Mouse (Mus musculus) heart, postnatal 4 days (tissue): ENCODE results near the gene Zfp52. TPM values are rescaled to one million over a fixed set of nuclear protein-coding genes. Genes with fewer than 3 reads are reported as not detected.
A peak's percentile ranks its signal among the peaks of the same experiment; 100 is the strongest.

Experiments used
- DNase-seq: peaks from one replicate; pipeline ENCODE4 v3.0.0; 2021
- total RNA-seq, 2 experiments: library from RNA; stranded (reverse); gene quantifications; 2 replicates each; pipeline ENCODE4 v1.2.3; 2021

The Zfp52 gene
- 1 to 10 TPM; 6.7 to 7.6 TPM for total RNA-seq

DNA sequence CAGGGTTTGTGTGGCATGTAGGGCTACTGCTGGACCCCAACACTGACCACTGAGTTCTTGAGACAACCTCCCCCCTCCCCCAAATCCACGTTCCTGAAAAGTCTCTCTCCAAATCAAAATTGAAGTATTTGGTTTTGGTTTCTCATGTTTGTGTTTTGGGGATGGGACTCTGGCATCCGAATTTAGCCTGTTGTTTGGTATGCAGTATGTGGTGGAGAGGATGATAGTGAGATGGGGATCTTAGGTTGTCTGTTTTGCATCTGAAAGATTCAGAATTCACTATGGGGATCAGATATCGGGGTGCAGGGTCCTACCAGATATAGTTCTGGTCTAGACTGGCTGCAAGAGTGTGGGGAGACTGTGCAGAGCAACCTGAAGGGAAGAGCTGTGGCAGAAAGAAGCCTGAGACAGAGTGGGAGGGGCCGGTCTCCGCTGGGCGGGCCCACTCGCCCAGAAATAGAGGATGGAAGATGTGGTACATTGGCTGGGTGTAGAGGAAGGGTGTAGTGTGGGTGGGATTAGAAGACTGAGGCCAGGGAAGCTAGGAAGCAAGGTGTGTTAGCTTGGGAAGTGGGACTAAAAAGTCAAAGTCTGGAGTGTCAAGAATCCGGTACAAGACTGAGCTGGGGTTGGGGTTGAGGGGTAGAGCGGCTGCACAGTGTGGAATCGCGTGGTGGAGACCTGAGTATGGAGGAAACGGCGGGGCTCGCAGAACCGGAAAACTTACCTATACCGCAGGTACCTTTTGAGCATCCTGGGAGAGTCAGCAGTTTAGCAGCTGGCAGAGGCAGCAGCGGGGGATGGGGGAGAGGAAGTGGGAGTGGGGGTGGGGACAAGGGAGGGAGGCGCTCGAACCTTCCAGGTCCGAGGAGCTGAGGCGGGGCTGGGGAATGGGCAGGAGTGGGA, at the start of gene Zfp52:
Gene Zfp52, plus strand, starts transcription at position 444 of the 906 bp plus-strand sequence.
- DNase-seq: peak; percentile 67

- peak; percentile 88 for DNase-seq
Observed at GRCm38 (mm10) chr17:21488760-21489499, 46.4 kb upstream of the Zfp52 start, which contains the start of gene Zfp53. Gene Zfp53 (plus strand): TSS chr17:21488998.

DNA sequence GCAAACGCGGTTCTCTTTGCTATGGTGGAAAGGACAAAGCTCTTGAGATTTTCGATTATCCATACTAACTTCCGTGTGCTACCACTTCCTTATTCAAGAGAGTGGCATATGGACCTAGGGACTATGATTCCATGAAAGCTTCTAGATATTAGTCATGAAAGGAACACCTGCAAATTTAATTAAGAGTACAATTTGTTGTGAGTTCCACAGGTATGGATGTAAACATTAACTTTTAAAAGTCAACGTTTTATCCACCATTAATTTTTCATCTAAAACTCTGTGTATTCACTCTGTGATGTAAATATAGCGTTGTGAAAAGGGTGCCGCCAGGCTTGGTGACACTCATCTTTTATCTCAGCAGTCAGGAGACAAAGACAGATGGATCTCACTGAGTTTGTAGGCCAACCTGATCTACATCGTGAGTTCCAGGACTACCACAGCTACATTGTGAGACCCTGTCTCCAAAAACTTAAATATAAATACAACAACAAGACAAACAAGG, 45.8 kb upstream of the Zfp52 start:
- DNase-seq: no peak

GRCm38 (mm10) chr17:21501365-21501764, 34.0 kb upstream of the Zfp52 start:
- no peak for DNase-seq

DNA sequence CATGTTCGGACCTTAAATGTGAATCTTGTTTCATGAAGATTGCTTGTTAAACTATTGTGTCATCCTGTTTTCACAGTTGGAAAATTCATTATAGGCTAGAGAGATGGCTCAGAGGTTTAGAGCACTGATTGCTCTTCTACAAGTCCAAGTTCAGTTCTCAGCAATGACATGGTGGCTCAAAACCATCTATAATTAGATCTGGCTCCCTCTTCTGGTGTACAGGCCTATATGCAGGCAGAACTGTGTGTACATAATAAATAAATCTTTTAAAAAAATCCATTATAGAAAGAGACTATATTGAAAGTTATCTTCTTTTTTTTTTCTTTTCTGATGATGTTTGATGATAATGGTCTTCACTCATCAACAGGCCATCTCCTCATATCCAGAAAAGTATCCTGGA, 30.8 kb upstream of the Zfp52 start:
- DNase-seq: no peak

DNA sequence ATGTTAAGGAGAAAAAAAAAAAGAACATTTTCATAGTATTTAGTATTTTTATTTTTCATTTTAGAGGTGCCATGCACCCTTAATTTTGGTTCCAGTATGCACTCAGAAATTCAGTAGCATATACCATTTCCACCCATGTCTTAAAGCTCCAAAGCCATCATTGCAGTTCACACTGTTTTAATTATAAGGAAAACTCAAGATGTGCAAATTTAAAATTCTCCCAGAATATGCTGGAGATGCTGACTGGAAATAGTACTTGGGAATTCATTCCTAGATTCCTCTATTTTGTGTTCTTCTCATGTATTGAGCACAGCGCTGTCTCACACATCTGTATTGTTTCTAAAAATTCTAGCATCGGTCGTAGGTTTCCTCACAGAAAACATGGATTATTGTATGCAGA, 29.1 kb upstream of the Zfp52 start:
- no peak for DNase-seq

- DNase-seq: no peak
Observed at GRCm38 (mm10) chr17:21509756-21510155, 25.6 kb upstream of the Zfp52 start.

GRCm38 (mm10) chr17:21515403-21516105, 19.8 kb upstream of the Zfp52 start:
- DNase-seq: peak; percentile 74

GRCm38 (mm10) chr17:21516201-21517129, 18.9 kb upstream of the Zfp52 start:
- peak; percentile 77 for DNase-seq

GRCm38 (mm10) chr17:21517130-21517671, 18.1 kb upstream of the Zfp52 start:
- DNase-seq: no peak

DNA sequence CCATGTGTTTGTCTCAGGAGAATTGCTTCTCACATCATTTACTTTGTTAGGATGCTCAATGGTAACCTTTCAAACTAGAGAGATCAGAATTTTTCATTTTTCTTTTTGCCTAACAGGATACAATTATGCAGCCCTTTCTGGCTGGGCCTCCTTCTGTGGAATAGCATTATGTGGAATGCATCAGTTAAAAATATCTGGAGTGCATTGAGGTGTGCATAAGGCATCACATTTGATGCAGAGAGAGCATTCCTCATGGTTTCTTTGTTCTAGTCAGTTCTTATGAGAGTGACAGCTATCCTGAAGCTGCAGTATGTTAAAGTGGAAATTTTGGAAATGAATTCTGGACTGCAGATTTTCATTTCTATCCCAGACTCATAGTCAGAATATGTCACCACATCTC, 9.1 kb upstream of the Zfp52 start:
- DNase-seq: no peak

GRCm38 (mm10) chr17:21530645-21531330, 4.6 kb upstream of the Zfp52 start:
- no peak for DNase-seq

DNA sequence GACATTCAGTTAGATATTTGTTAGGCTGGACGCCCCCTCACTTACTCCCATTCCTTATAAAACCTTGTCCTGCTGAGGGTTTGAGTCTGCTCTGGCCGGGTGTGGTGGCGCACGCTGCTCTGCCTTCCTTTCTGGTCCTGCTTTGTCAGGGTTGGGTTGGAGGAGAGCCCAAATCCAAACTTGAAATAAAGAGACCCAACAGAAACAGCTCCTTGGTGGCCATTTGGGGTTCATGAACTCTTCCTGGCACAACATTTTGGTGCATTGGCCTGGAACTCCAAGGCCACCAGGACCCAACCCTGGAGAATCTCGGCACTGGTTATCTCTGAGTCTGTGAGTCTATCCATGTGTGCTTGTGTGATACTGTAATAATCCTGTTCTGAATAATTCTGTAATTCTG, 3.7 kb upstream of the Zfp52 start:
- DNase-seq: peak; percentile 35

DNA sequence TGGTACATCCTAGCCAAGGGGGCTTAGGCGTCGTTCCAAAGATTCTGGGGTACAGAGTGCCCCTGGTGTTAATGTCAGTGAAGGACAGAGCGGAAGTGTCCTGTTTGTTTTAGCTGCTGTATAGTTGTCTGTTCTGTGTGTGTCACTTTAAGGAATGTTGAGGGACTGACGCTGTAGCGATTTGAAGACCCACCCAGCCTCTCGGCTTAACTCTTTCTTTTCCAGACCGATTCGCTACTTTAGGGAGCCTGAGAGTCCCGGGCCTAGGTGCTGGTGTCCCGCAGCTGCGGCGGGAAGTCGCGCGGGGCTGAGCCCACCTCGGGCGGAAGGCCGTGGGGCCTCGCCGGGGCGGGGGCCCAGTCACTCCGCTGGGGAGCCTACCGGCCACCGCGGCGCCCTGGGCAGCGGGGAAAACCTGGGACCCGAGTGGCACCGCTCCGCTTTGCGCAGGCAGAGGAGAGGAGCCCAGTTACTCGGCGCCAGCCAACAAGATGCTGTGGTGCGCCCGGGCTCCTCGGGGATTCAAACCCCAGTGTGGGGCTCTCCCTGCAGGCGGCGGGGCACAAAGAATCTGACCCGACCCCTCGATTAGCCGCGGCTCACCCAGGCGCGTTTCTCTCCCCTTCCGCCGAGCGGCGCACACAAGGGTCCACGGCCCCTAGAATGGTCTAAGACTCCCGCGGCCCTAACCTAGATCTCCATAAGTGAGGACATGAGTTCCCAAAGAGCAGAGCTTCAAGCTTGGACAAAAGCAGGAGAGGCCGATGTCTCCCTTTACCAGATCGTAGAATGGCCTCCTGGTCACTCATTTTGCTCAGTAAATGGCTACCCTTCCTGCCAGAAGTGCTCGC, 3.0 kb upstream of the Zfp52 start:
- peak; percentile 80 for DNase-seq

- DNase-seq: no peak
Observed at GRCm38 (mm10) chr17:21533961-21534360, 1.4 kb upstream of the Zfp52 start.

DNA sequence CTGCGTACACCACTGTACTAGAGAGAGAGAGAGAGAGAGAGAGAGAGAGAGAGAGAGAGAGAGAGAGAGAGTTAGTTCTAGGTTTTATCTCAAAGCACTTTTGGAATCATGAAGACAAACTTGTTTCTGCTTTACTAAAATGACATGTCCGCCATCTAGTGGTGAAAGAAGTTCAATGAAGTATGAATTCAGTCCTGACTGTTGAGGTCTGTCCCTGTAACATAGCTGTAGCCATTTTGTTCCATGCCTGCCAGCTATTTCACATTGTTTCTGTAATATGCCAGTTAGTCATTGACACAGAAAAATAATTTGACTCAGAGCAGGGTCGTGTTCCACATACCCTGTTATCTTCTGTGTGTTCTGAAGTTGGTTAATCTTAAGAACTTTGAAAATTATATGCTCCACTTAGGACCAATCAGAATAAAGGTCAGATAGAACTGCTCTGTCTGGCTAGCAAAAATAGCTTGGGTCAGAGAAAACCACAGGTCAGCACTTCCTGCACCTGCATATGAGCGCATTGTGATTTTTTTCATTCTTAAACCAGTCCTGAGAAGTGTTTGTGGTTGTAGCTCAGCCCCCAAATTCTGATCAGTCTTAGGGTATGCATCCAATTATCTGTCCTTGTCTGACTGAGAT, 761 bp upstream of the Zfp52 start:
- peak; percentile 37 for DNase-seq

GRCm38 (mm10) chr17:21536096-21536495, 757 bp downstream of the Zfp52 start:
- DNase-seq: no peak

DNA sequence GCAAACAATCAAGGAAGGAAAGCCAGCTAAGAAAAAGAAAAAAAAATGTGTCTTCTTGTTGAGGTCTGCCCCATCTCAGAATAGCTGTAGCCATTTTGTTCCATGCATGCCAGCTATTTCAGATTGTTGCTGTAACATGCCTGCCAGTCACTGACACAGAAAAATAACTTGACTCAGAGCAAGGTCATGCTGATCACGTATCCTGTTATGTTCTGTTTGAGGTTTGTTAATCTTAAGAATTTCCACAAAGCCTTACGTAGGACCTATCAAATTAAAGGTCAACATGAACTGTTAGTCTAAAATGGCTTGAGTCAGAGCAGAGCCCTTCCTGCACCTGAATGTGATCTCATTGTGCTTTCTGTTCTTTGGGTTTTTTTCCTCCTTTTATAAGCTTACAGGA, 1.3 kb downstream of the Zfp52 start:
- no peak for DNase-seq

DNA sequence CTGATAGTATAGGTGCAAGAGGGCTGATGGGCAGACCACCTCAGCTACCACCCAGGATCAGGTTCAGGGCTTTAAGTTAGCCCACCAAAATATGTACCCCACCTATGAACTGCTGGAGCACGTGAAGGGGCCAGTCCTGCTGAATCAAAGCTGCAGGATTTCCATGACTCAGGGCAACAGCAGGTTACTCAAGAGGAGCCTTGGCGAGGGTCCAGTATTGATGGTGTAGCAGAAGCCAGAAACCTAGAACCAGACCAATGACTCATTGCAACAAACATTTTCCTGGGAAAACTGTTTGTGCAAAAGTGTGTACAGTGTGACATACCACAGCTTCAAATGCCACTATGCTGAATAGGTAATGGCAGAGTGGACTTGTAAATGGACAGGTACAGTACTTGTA, 22.5 kb downstream of the Zfp52 start:
- DNase-seq: no peak
